Mouse (Mus musculus): ENCODE results near the gene Rnf8. TPM values are rescaled to one million over a fixed set of nuclear protein-coding genes. Genes with fewer than 3 reads are reported as not detected.

Rnf8 gene
- polyA plus RNA-seq, 1 experiment, result 21.0 TPM

- no peak overlapping the region for H3K27ac ChIP-seq (ENCODE audit: control insufficient read depth, insufficient read depth, low read depth, low read length)
- H3K4me1 ChIP-seq (ENCODE audit: control insufficient read depth, insufficient read depth, low read length), result no peaks in the 10 kb centered on the region
- TF ChIP-seq POLR2A (IDR thresholded peaks at IDR 0.05; ENCODE audit: control insufficient read depth, low read depth, low read length) (no peak), CTCF (IDR thresholded peaks at IDR 0.05; ENCODE audit: control insufficient read depth, insufficient read depth, insufficient replicate concordance, low read depth, low read length) (no peak)
- H3K4me3 ChIP-seq (ENCODE audit: control insufficient read depth, low read depth, low read length), result no peak overlapping the region
- H3K27me3 ChIP-seq (ENCODE audit: control insufficient read depth, insufficient read depth, low read length), result no peaks in the 10 kb centered on the region
- peaks cover 4% of the 10 kb centered on the region for H3K36me3 ChIP-seq (ENCODE audit: control insufficient read depth, insufficient read depth, low read length)
These were observed 53.7 kb downstream of the Rnf8 start for GRCm38 (mm10) chr17:29668051-29668986.

- TF ChIP-seq CTCF (IDR thresholded peaks at IDR 0.05; ENCODE audit: control insufficient read depth, insufficient read depth, insufficient replicate concordance, low read depth, low read length) (no peak), POLR2A (IDR thresholded peaks at IDR 0.05; ENCODE audit: control insufficient read depth, low read depth, low read length) (no peak)
- Histone ChIP-seq H3K36me3 (ENCODE audit: control insufficient read depth, insufficient read depth, low read length) (peaks cover 4% of the 10 kb centered on the region), H3K4me3 (ENCODE audit: control insufficient read depth, low read depth, low read length) (no peak overlapping the region), H3K27ac (ENCODE audit: control insufficient read depth, insufficient read depth, low read depth, low read length) (no peak overlapping the region), H3K27me3 (ENCODE audit: control insufficient read depth, insufficient read depth, low read length) (no peaks in the 10 kb centered on the region), H3K4me1 (ENCODE audit: control insufficient read depth, insufficient read depth, low read length) (no peaks in the 10 kb centered on the region)
These were observed 54.4 kb downstream of the Rnf8 start for GRCm38 (mm10) chr17:29669030-29669429.

DNA sequence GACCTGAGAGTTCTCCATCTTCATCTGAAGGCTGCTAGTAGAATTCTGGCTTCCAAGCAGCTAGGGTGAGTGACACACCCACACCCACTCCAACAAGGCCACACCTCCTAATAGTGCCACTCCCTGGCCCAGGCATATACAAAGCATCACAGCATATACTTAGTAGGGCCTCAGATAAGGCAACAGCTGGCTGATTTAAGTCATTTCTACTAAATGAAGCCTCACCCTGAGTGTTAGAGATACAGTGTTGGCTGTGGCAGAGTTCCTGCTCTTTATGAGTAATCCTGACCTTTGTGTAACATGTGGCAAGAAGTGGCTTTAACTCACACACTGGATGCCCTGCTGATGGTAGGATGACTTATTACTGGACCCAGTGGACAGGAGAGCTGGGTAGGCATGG, 55.3 kb downstream of the Rnf8 start:
- Histone ChIP-seq H3K4me3 (ENCODE audit: control insufficient read depth, low read depth, low read length) (no peak overlapping the region), H3K4me1 (ENCODE audit: control insufficient read depth, insufficient read depth, low read length) (no peaks in the 10 kb centered on the region), H3K27ac (ENCODE audit: control insufficient read depth, insufficient read depth, low read depth, low read length) (no peak overlapping the region), H3K27me3 (ENCODE audit: control insufficient read depth, insufficient read depth, low read length) (no peaks in the 10 kb centered on the region), H3K36me3 (ENCODE audit: control insufficient read depth, insufficient read depth, low read length) (peaks cover 5% of the 10 kb centered on the region)
- TF ChIP-seq CTCF (IDR thresholded peaks at IDR 0.05; ENCODE audit: control insufficient read depth, insufficient read depth, insufficient replicate concordance, low read depth, low read length), result no peak
- no peak for TF ChIP-seq POLR2A (IDR thresholded peaks at IDR 0.05; ENCODE audit: control insufficient read depth, low read depth, low read length)

- TF ChIP-seq CTCF (IDR thresholded peaks at IDR 0.05; ENCODE audit: control insufficient read depth, insufficient read depth, insufficient replicate concordance, low read depth, low read length), result no peak
- TF ChIP-seq POLR2A (IDR thresholded peaks at IDR 0.05; ENCODE audit: control insufficient read depth, low read depth, low read length), result no peak
- H3K4me3 ChIP-seq (ENCODE audit: control insufficient read depth, low read depth, low read length), result no peak overlapping the region
- H3K27ac ChIP-seq (ENCODE audit: control insufficient read depth, insufficient read depth, low read depth, low read length), result no peak overlapping the region
- H3K4me1 ChIP-seq (ENCODE audit: control insufficient read depth, insufficient read depth, low read length), result no peaks in the 10 kb centered on the region
- no peaks in the 10 kb centered on the region for H3K27me3 ChIP-seq (ENCODE audit: control insufficient read depth, insufficient read depth, low read length)
- H3K36me3 ChIP-seq (ENCODE audit: control insufficient read depth, insufficient read depth, low read length), result peaks cover 9% of the 10 kb centered on the region
These were observed 56.4 kb downstream of the Rnf8 start for GRCm38 (mm10) chr17:29671021-29671420.

GRCm38 (mm10) chr17:29673325-29673724, 58.7 kb downstream of the Rnf8 start:
- no peak overlapping the region for H3K27ac ChIP-seq (ENCODE audit: control insufficient read depth, insufficient read depth, low read depth, low read length)
- H3K4me1 ChIP-seq (ENCODE audit: control insufficient read depth, insufficient read depth, low read length), result no peaks in the 10 kb centered on the region
- no peak overlapping the region for H3K4me3 ChIP-seq (ENCODE audit: control insufficient read depth, low read depth, low read length)
- TF ChIP-seq POLR2A (IDR thresholded peaks at IDR 0.05; ENCODE audit: control insufficient read depth, low read depth, low read length), result no peak
- no peak for TF ChIP-seq CTCF (IDR thresholded peaks at IDR 0.05; ENCODE audit: control insufficient read depth, insufficient read depth, insufficient replicate concordance, low read depth, low read length)
- H3K36me3 ChIP-seq (ENCODE audit: control insufficient read depth, insufficient read depth, low read length), result peaks cover 12% of the 10 kb centered on the region
- H3K27me3 ChIP-seq (ENCODE audit: control insufficient read depth, insufficient read depth, low read length), result no peaks in the 10 kb centered on the region

DNA sequence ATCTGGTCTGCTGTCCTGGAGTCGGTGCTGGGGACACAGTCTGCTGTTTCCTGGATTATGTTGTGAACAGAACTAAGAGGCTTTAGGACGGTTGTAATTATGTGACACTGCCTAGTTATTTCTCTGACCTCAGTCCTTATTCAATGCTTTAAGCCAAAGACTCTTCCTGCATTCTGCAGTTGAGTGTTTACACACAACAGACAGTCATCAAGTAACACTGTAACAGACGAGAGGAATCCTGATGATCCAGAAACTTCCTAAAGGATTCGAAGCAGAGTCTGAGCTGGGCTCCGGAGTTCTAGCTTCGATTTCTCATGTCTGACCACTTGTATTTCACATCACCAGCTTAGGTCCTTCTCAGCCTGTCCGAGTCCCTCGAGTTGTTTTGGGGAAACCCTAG, 63.9 kb downstream of the Rnf8 start:
- TF ChIP-seq CTCF (IDR thresholded peaks at IDR 0.05; ENCODE audit: control insufficient read depth, insufficient read depth, insufficient replicate concordance, low read depth, low read length) (no peak), POLR2A (IDR thresholded peaks at IDR 0.05; ENCODE audit: control insufficient read depth, low read depth, low read length) (no peak)
- no peaks in the 10 kb centered on the region; the same call in 1 of the 2 replicates for H3K4me1 ChIP-seq (ENCODE audit: control insufficient read depth, insufficient read depth, low read length)
- H3K36me3 ChIP-seq (ENCODE audit: control insufficient read depth, insufficient read depth, low read length), result peaks cover 19% of the 10 kb centered on the region
- H3K27me3 ChIP-seq (ENCODE audit: control insufficient read depth, insufficient read depth, low read length), result no peaks in the 10 kb centered on the region
- H3K4me3 ChIP-seq (ENCODE audit: control insufficient read depth, low read depth, low read length), result no peak overlapping the region
- no peak overlapping the region for H3K27ac ChIP-seq (ENCODE audit: control insufficient read depth, insufficient read depth, low read depth, low read length)

GRCm38 (mm10) chr17:29679038-29679767, 64.6 kb downstream of the Rnf8 start:
- no peaks in the 10 kb centered on the region for H3K27me3 ChIP-seq (ENCODE audit: control insufficient read depth, insufficient read depth, low read length)
- TF ChIP-seq CTCF (IDR thresholded peaks at IDR 0.05; ENCODE audit: control insufficient read depth, insufficient read depth, insufficient replicate concordance, low read depth, low read length) (no peak), POLR2A (IDR thresholded peaks at IDR 0.05; ENCODE audit: control insufficient read depth, low read depth, low read length) (no peak)
- no peak overlapping the region for H3K27ac ChIP-seq (ENCODE audit: control insufficient read depth, insufficient read depth, low read depth, low read length)
- no peak overlapping the region for H3K4me3 ChIP-seq (ENCODE audit: control insufficient read depth, low read depth, low read length)
- H3K4me1 ChIP-seq (ENCODE audit: control insufficient read depth, insufficient read depth, low read length), result no peaks in the 10 kb centered on the region; the same call in 1 of the 2 replicates
- peaks cover 19% of the 10 kb centered on the region for H3K36me3 ChIP-seq (ENCODE audit: control insufficient read depth, insufficient read depth, low read length)
